Mouse (Mus musculus) forebrain, embryonic 12.5 days (tissue): Measurements from ENCODE around the gene Magea4. TPM values are rescaled to one million over a fixed set of nuclear protein-coding genes. Genes with fewer than 3 reads are reported as not detected.

Experiments used
- ATAC-seq: fragments of 200-750 bp; cut with Nextera tagmentation; 2 replicates; pipeline ENCODE4 v1.8.0; 2017; ENCODE audit warnings: moderate TSS enrichment; ENCODE audit not compliant: low FRiP score
- H3K27ac ChIP-seq: fragments of 300-500 bp; sonication (generic); 2 replicates; pipeline ENCODE4 v1.5.1; 2016; ENCODE audit warnings: mild to moderate bottlenecking
- H3K27me3 ChIP-seq: fragments of 300-500 bp; sonication (generic); 2 replicates; pipeline ENCODE4 v1.6.1; 2016; ENCODE audit warnings: mild to moderate bottlenecking
- H3K36me3 ChIP-seq: fragments of 300-500 bp; sonication (generic); replicated peaks from 2 replicates; pipeline ENCODE4 v1.6.1; 2016; ENCODE audit warnings: mild to moderate bottlenecking
- H3K4me1 ChIP-seq: fragments of 300-500 bp; sonication (generic); 2 replicates; pipeline ENCODE4 v1.6.1; 2016
- H3K4me2 ChIP-seq: fragments of 300-500 bp; sonication (generic); 2 replicates; pipeline ENCODE4 v1.6.1; 2016; ENCODE audit warnings: mild to moderate bottlenecking, moderate library complexity
- H3K4me3 ChIP-seq: fragments of 300-500 bp; sonication (generic); replicated peaks from 2 replicates; pipeline ENCODE4 v1.5.1; 2016; ENCODE audit warnings: mild to moderate bottlenecking
- H3K9ac ChIP-seq: fragments of 300-500 bp; sonication (generic); 2 replicates; pipeline ENCODE4 v1.6.1; 2016; ENCODE audit warnings: mild to moderate bottlenecking
- H3K9me3 ChIP-seq: fragments of 300-500 bp; sonication (generic); 2 replicates; pipeline ENCODE4 v1.6.1; 2016
- WGBS: fragments of 180-500 bp; shearing (Covaris S2); methylation state at CpG from one replicate; pipeline ENCODE4 v1.1.7; 2016; 5-methylcytosine and 5-hydroxymethylcytosine counted together
- microRNA counts: library from miRNA; unstranded; fragments of <30 nt; microRNA quantifications from one replicate; lab custom pipeline; 2017
- microRNA-seq: library from miRNA; unstranded; fragments of <30 nt; microRNA quantifications from one replicate; pipeline ENCODE4, GENCODE M21; 2017
- polyA plus RNA-seq: library from polyadenylated mRNA; unstranded; fragments of >200 nt; fragmentation: Nextera tagmentation; extraction: Ambion mirVana; gene quantifications from 2 replicates; pipeline ENCODE4 v1.2.1, GENCODE M21; 2016

Magea4 gene
- polyA plus RNA-seq, result not detected in 2 replicates

GRCm38 (mm10) chrX:72221717-72222116 lies at the start of gene Magea4:
Gene Magea4 (plus strand): TSS chrX:72222017.
- H3K4me1 ChIP-seq, result no peaks in the 10 kb centered on the region
- no peak within 1 kb of the TSS for H3K27ac ChIP-seq
- no peak within 1 kb of the TSS for H3K9ac ChIP-seq
- 81% methylated on average over 2 of the region's 2 CpGs for WGBS
- no peaks in the 10 kb centered on the region for H3K36me3 ChIP-seq
- no peaks in the 10 kb centered on the region for H3K27me3 ChIP-seq
- no peak within 1 kb of the TSS for H3K4me2 ChIP-seq
- no peaks in the 10 kb centered on the region for H3K9me3 ChIP-seq
- no peak for ATAC-seq
- H3K4me3 ChIP-seq, result no peak within 1 kb of the TSS

GRCm38 (mm10) chrX:72202944-72203554 lies 18.8 kb upstream of the Magea4 start:
- Histone ChIP-seq H3K4me2 (no peak overlapping the region), H3K4me3 (no peak overlapping the region), H3K27me3 (no peaks in the 10 kb centered on the region), H3K9me3 (no peaks in the 10 kb centered on the region), H3K9ac (no peak overlapping the region), H3K4me1 (no peaks in the 10 kb centered on the region), H3K27ac (no peak overlapping the region), H3K36me3 (no peaks in the 10 kb centered on the region)
- 57% methylated on average over 4 of the region's 4 CpGs for WGBS
- no peak for ATAC-seq

- ATAC-seq, result no peak
- no peak overlapping the region for H3K9ac ChIP-seq
- no peak overlapping the region for H3K4me2 ChIP-seq
- H3K36me3 ChIP-seq, result no peaks in the 10 kb centered on the region
- H3K9me3 ChIP-seq, result no peaks in the 10 kb centered on the region
- no peak overlapping the region for H3K4me3 ChIP-seq
- H3K27ac ChIP-seq, result no peak overlapping the region
- 91% methylated on average over 11 of the region's 11 CpGs for WGBS
- no peaks in the 10 kb centered on the region for H3K27me3 ChIP-seq
- H3K4me1 ChIP-seq, result 0 out of 2 replicates have a peak, but pooled peaks cover 3% of the 10 kb centered on the region
Measured at GRCm38 (mm10) chrX:72270637-72271036, 48.8 kb downstream of the Magea4 start.

MicroRNAs encoded within 50 kb of the gene (microRNA counts, 519-probe panel; counts per million panel counts)
- microRNA mmu-miR-224 (lab: Ali Mortazavi, UCI), result not detected
- microRNA mmu-miR-452 (lab: Ali Mortazavi, UCI), result not detected

Small RNAs within 50 kb of the gene (microRNA-seq; reads per million reads assigned to microRNA genes)
- gene Mir224 (256 reads per million, percentile 61 among the genes with 10 or more reads in this experiment), gene Mir452 (107 reads per million, percentile 49 among the genes with 10 or more reads in this experiment)

Other genes starting within 250 kb of the Magea4 start
- not detected in 2 replicates for gene Fate1, start 249.0 kb upstream of the Magea4 start, polyA plus RNA-seq
- 0.11 and 0.47 TPM in 2 replicates for gene Cnga2, start 230.2 kb upstream of the Magea4 start, polyA plus RNA-seq
- 0.99 and 1.2 TPM in 2 replicates for gene Gabre, start 52.8 kb downstream of the Magea4 start, polyA plus RNA-seq
- gene Magea10, start 164.8 kb downstream of the Magea4 start, polyA plus RNA-seq, result not detected in 2 replicates